ENCODE assay signal across 9 mouse cellular contexts in the genomic region with DNA sequence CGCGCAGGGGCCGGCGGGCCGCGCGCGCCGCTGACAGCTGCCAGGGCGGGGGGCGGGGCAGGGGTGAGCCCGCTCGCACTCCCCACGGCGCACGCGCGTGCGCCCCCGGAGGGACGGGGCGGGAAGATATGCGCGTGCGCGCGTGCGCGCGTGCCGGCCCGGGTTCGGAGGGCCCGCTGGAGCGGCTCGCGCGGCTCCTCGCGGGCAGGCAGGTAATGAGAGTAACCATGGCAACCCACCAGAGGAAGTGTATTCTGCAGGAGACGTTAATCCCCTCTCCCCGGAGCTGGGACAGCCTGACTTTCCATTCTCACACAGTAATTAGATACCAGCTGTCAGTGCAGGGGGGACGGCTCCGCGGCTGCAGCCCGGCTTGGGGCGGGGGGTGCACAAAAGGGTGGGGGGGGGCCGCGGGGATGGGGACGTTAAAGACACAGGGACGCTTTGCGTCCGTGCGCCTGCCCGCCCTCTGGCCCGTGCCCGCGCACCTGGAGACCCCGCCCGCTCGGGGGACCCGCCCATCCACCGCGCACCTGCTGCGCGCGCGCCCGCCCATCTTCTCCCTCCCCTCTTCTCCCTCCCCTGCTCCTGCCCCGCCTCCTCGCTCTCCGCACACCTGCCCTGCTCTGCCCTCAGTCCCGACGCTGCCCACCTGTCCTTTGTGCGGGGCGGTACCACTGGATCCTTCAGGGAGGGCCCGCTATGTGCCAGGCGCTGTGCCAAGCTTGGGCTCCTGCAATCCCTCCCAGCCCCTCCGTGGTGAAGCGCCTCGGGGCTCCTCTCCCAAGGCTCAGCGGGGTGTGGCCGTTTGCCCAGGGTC. TPM values are rescaled to one million over a fixed set of nuclear protein-coding genes. Genes with fewer than 3 reads are reported as not detected.
A peak's percentile ranks its signal among the peaks of the same experiment; 100 is the strongest.
DNase-seq lines count a peak whose midpoint lies in the region; ATAC-seq and TF ChIP-seq lines count a peak whose summit lies in the region.
"Had no signal": no experiment of that assay in that cellular context is flagged by ENCODE, and none has a peak within 500 bp of the region (broad histone marks: within the 10 kb centered on the region; RNA-seq: fewer than 3 reads in every experiment).

A gene (plus strand): TSS at position 218 of the 820 bp plus-strand sequence.

- in situ Hi-C loops in CH12.LX (cut with MboI; ENCODE audit: low pct_ligation_motif_present, low pct_unique_long_range_greater_than_20kb, low sequenced_read_pairs): no loop called here

- peak within 1 kb of the TSS; percentile 53 for H3K9ac ChIP-seq in CH12.LX (ENCODE audit: insufficient read depth, low read depth)
- H3K9ac ChIP-seq in embryonic facial prominence, embryonic 14.5 days (ENCODE audit: low read depth, low read length): peak within 1 kb of the TSS; percentile 66
- peak within 1 kb of the TSS; percentile 66 for H3K9ac ChIP-seq in heart, embryonic 15.5 days
- H3K9ac ChIP-seq in liver, postnatal 0 days (replicated peaks): peak within 1 kb of the TSS; percentile 72
- peak within 1 kb of the TSS; percentile 76 for H3K9ac ChIP-seq in neural tube, embryonic 14.5 days (replicated peaks; ENCODE audit: low read depth, low read length)

- no peaks in the 10 kb centered on the region for H3K79me2 ChIP-seq in CH12.LX (replicated peaks; ENCODE audit: control insufficient read depth, extremely low read depth, insufficient read depth, poor library complexity, severe bottlenecking)

- under 1% methylated on average over 28 of the region's 83 CpGs for WGBS in embryonic facial prominence, embryonic 14.5 days
- under 1% methylated on average over 83 of the region's 83 CpGs for WGBS in heart, embryonic 15.5 days
- WGBS in liver, postnatal 0 days (ENCODE audit: insufficient replicate concordance): 7% methylated on average over 32 of the region's 83 CpGs
- under 1% methylated on average over 62 of the region's 83 CpGs for whole genome bisulfite sequencing in neural tube, embryonic 14.5 days

- no peak for TF ChIP-seq RAD21 in CH12.LX (IDR thresholded peaks at IDR 0.05; ENCODE audit: low read depth, low read length)

- no peaks in the 10 kb centered on the region for H3K27me3 ChIP-seq in CH12.LX (replicated peaks)
- 0 out of 2 replicates have a peak, but pooled peaks cover 15% of the 10 kb centered on the region for H3K27me3 ChIP-seq in embryonic facial prominence, embryonic 14.5 days (replicated peaks; ENCODE audit: control insufficient read depth, insufficient read depth, low read length)
- 0 out of 2 replicates have a peak, but pooled peaks cover 2% of the 10 kb centered on the region for H3K27me3 ChIP-seq in heart, embryonic 15.5 days
- H3K27me3 ChIP-seq in liver, postnatal 0 days (ENCODE audit: insufficient read depth, low read length): no peaks in the 10 kb centered on the region
- H3K27me3 ChIP-seq in neural tube, embryonic 14.5 days (ENCODE audit: control insufficient read depth, insufficient read depth, low read length): no peaks in the 10 kb centered on the region

- peak within 1 kb of the TSS; percentile 88 for H3K4me2 ChIP-seq in CH12.LX (ENCODE audit: insufficient read depth, low read depth, poor library complexity, severe bottlenecking)
- peak within 1 kb of the TSS; percentile 95 for H3K4me2 ChIP-seq in embryonic facial prominence, embryonic 14.5 days (ENCODE audit: low read depth, low read length)
- peak within 1 kb of the TSS; percentile 93 for H3K4me2 ChIP-seq in heart, embryonic 15.5 days
- H3K4me2 ChIP-seq in liver, postnatal 0 days (ENCODE audit: low read depth, low read length): peak within 1 kb of the TSS; percentile 94
- H3K4me2 ChIP-seq in neural tube, embryonic 14.5 days (ENCODE audit: low read depth, low read length): peak within 1 kb of the TSS; percentile 90

- dilution Hi-C loops in CH12.LX (cut with MboI; ENCODE audit: extremely low pct_ligation_motif_present, extremely low pct_unique_long_range_greater_than_20kb, low sequenced_read_pairs): no loop called here

- no peak for TF ChIP-seq CTCF in CH12.LX (conservative IDR thresholded peaks at IDR 0.05 in 1 of 2, IDR thresholded peaks at IDR 0.05 in 1 of 2; ENCODE audit: low read depth in 2 of 2, low read length in 2 of 2)
- no peak for TF ChIP-seq CTCF in liver, postnatal 0 days (IDR thresholded peaks at IDR 0.05; ENCODE audit: low read depth)

- no peak; the same call in 1 of the 2 replicates for TF ChIP-seq POLR2A in CH12.LX (IDR thresholded peaks at IDR 0.05; ENCODE audit: low read depth, low read length)

- peaks cover 30 to 50% of the 10 kb centered on the region in 2 experiments for H3K4me1 ChIP-seq in CH12.LX (ENCODE audit: control insufficient read depth in 1 of 2, insufficient read depth in 2 of 2)
- peaks cover 17% of the 10 kb centered on the region for H3K4me1 ChIP-seq in embryonic facial prominence, embryonic 14.5 days (ENCODE audit: control insufficient read depth, insufficient read depth, low read length)
- peaks cover 60% of the 10 kb centered on the region for H3K4me1 ChIP-seq in heart, embryonic 15.5 days (replicated peaks)
- peaks cover 71% of the 10 kb centered on the region for H3K4me1 ChIP-seq in liver, postnatal 0 days (ENCODE audit: insufficient read depth)
- peaks cover 38% of the 10 kb centered on the region for H3K4me1 ChIP-seq in neural tube, embryonic 14.5 days (ENCODE audit: control insufficient read depth, insufficient read depth, low read length)

- H3K36me3 ChIP-seq in CH12.LX (replicated peaks in 1 of 2; ENCODE audit: control insufficient read depth in 1 of 2, insufficient read depth in 1 of 2, low read length in 1 of 2): no peaks in the 10 kb centered on the region
- H3K36me3 ChIP-seq in embryonic facial prominence, embryonic 14.5 days (ENCODE audit: control insufficient read depth, insufficient read depth, low read length): no peaks in the 10 kb centered on the region
- no peaks in the 10 kb centered on the region for H3K36me3 ChIP-seq in heart, embryonic 15.5 days
- H3K36me3 ChIP-seq in liver, postnatal 0 days (replicated peaks; ENCODE audit: insufficient read depth, low read length): no peaks in the 10 kb centered on the region
- no peaks in the 10 kb centered on the region for H3K36me3 ChIP-seq in neural tube, embryonic 14.5 days (ENCODE audit: control insufficient read depth, insufficient read depth, low read length)

- H3K9me3 ChIP-seq in CH12.LX (replicated peaks; ENCODE audit: low read length): no peaks in the 10 kb centered on the region
- H3K9me3 ChIP-seq in embryonic facial prominence, embryonic 14.5 days (ENCODE audit: control insufficient read depth, low read length): no peaks in the 10 kb centered on the region
- H3K9me3 ChIP-seq in heart, embryonic 15.5 days (replicated peaks): no peaks in the 10 kb centered on the region
- no peaks in the 10 kb centered on the region for H3K9me3 ChIP-seq in liver, postnatal 0 days (ENCODE audit: low read length)
- H3K9me3 ChIP-seq in neural tube, embryonic 14.5 days (ENCODE audit: control insufficient read depth, low read length): no peaks in the 10 kb centered on the region

- no peak for TF ChIP-seq EP300 in CH12.LX (IDR thresholded peaks at IDR 0.05; ENCODE audit: low read length)
- TF ChIP-seq EP300 in liver, postnatal 0 days (IDR thresholded peaks at IDR 0.05; ENCODE audit: low read depth): no peak

- peak; percentile 84 for ATAC-seq in embryonic facial prominence, embryonic 14.5 days (ENCODE audit: low read depth)
- ATAC-seq in heart, embryonic 15.5 days (replicated peaks; ENCODE audit: insufficient number of reproducible peaks, insufficient read depth, low FRiP score, low read depth): peak; percentile 47
- peak; percentile 60 for ATAC-seq in liver, postnatal 0 days
- peak; percentile 90 for ATAC-seq in neural tube, embryonic 14.5 days (ENCODE audit: low read depth)

- H3K4me3 ChIP-seq in CH12.LX (replicated peaks in 1 of 3; ENCODE audit: low read depth in 2 of 3, low read length in 2 of 3, poor library complexity in 1 of 3): peak within 1 kb of the TSS; percentile 30 to 63 (median 46)
- H3K4me3 ChIP-seq in embryonic facial prominence, embryonic 14.5 days (ENCODE audit: low read depth, low read length): peak within 1 kb of the TSS; percentile 57
- H3K4me3 ChIP-seq in heart, embryonic 15.5 days: peak within 1 kb of the TSS; percentile 65
- H3K4me3 ChIP-seq in liver, postnatal 0 days (ENCODE audit: low read depth, low read length): peak within 1 kb of the TSS; percentile 75
- H3K4me3 ChIP-seq in neural tube, embryonic 14.5 days (ENCODE audit: low read depth, low read length): peak within 1 kb of the TSS; percentile 53

- peak within 1 kb of the TSS; percentile 63; the same call in 1 of the 2 replicates for H3K27ac ChIP-seq in CH12.LX (ENCODE audit: insufficient read depth, low read depth)
- peak within 1 kb of the TSS; percentile 54 for H3K27ac ChIP-seq in embryonic facial prominence, embryonic 14.5 days (replicated peaks; ENCODE audit: low read depth, low read length)
- H3K27ac ChIP-seq in heart, embryonic 15.5 days: peak within 1 kb of the TSS; percentile 86
- H3K27ac ChIP-seq in liver, postnatal 0 days (ENCODE audit: low read depth): peak within 1 kb of the TSS; percentile 91
- H3K27ac ChIP-seq in neural tube, embryonic 14.5 days (ENCODE audit: low read depth, low read length): peak within 1 kb of the TSS; percentile 97

- peak; percentile 59 for DNase-seq in CH12.LX (ENCODE audit: extremely low read depth)
- DNase-seq in brain, adult 2 months (ENCODE audit: low read depth, low spot score): peak; percentile 92
- peak; percentile 92 for DNase-seq in embryonic facial prominence, embryonic 14.5 days (ENCODE audit: low spot score)
- peak; percentile 85 for DNase-seq in kidney, postnatal 10 days
- peak; percentile 86 for DNase-seq in liver, postnatal 0 days
- DNase-seq in testis, postnatal 14 days (ENCODE audit: low spot score): peak; percentile 83

TF ChIP-seq in CH12.LX, 34 proteins besides CTCF, POLR2A, EP300 and RAD21 (continues in another document):
- no peak for TF ChIP-seq POLR2AphosphoS2 (IDR thresholded peaks at IDR 0.05; ENCODE audit: low read depth, low read length)
- no peak for TF ChIP-seq USF2 (conservative IDR thresholded peaks at IDR 0.05; ENCODE audit: low read depth, low read length)
- peak; percentile 92 for TF ChIP-seq NRF1 (IDR thresholded peaks at IDR 0.05; ENCODE audit: low read depth, low read length)
- TF ChIP-seq ELF1 (IDR thresholded peaks at IDR 0.05; ENCODE audit: low read depth, low read length): no peak
- no peak for TF ChIP-seq USF1 (IDR thresholded peaks at IDR 0.05; ENCODE audit: low read depth, low read length)
- no peak for TF ChIP-seq TBP (conservative IDR thresholded peaks at IDR 0.05; ENCODE audit: low read depth, low read length)
- TF ChIP-seq ETS1 (conservative IDR thresholded peaks at IDR 0.05; ENCODE audit: low read depth, low read length): no peak
- no peak for TF ChIP-seq MAFK (IDR thresholded peaks at IDR 0.05; ENCODE audit: insufficient replicate concordance, low read length)
- no peak for TF ChIP-seq MEF2A (IDR thresholded peaks at IDR 0.05; ENCODE audit: borderline replicate concordance, low read depth, low read length)
- TF ChIP-seq MAX (IDR thresholded peaks at IDR 0.05; ENCODE audit: low read length): no peak

RNA-seq across cellular contexts. Expression of the gene that starts here (rescaled TPM):
- total RNA-seq in CH12.LX (2012; rRNA removed) (not detected in 2 replicates), CH12.LX (2014; rRNA removed) (not detected in 2 replicates)
- polyA plus RNA-seq in CH12.LX (2012; ENCODE audit: insufficient read length, low read depth): not detected in 2 replicates
- polyA plus RNA-seq in embryonic facial prominence, embryonic 14.5 days (2014; fragmentation: Nextera tagmentation; extraction: Ambion mirVana): not detected in 2 replicates
- not detected in 2 replicates for polyA plus RNA-seq in heart, embryonic 15.5 days (2015; fragmentation: Nextera tagmentation; extraction: Ambion mirVana)
- not detected in 2 replicates for polyA plus RNA-seq in liver, postnatal 0 days (2015; fragmentation: Nextera tagmentation; extraction: Ambion mirVana)
- polyA plus RNA-seq in neural tube, embryonic 14.5 days (2014; fragmentation: Nextera tagmentation; extraction: Ambion mirVana): not detected in 2 replicates
- total RNA-seq: gastrocnemius, adult 8-10 months had no signal

Comparison
In these comparisons a context has a peak if more than half of its experiments do, and no peak if none do; other contexts are left out.
1. Peak in every context shown above with its lines: DNase-seq, ATAC-seq, H3K4me3 ChIP-seq and H3K27ac ChIP-seq.
2. Peak in DNase-seq, H3K4me3 ChIP-seq, H3K27ac ChIP-seq, H3K9ac ChIP-seq and H3K4me2 ChIP-seq in CH12.LX; RNA of the gene not detected or under 1 TPM.
3. Peak in DNase-seq, ATAC-seq, H3K4me3 ChIP-seq, H3K27ac ChIP-seq, H3K9ac ChIP-seq and H3K4me2 ChIP-seq in embryonic facial prominence, embryonic 14.5 days; RNA of the gene not detected or under 1 TPM.
4. Peak in ATAC-seq, H3K4me3 ChIP-seq, H3K27ac ChIP-seq, H3K9ac ChIP-seq and H3K4me2 ChIP-seq in heart, embryonic 15.5 days; RNA of the gene not detected or under 1 TPM.
5. Peak in DNase-seq, ATAC-seq, H3K4me3 ChIP-seq, H3K27ac ChIP-seq, H3K9ac ChIP-seq and H3K4me2 ChIP-seq in liver, postnatal 0 days; RNA of the gene not detected or under 1 TPM.
6. Peak in ATAC-seq, H3K4me3 ChIP-seq, H3K27ac ChIP-seq, H3K9ac ChIP-seq and H3K4me2 ChIP-seq in neural tube, embryonic 14.5 days; RNA of the gene not detected or under 1 TPM.